Mouse (Mus musculus): ENCODE measurements at regions not wholly inside any gene's neighbourhood (a gene's known extent, or its start where the extent isn't known, plus 50 kb on each side); places are given as distances from the start of the nearest gene placed in this dataset.

- peak; percentile 98 for DNase-seq
Measured at GRCm38 (mm10) chr11:109878931-109879330, 51.1 kb upstream of the 1700012B07Rik start.

Measured in heart, adult 11 months (tissue).